Mouse (Mus musculus) CH12.LX (cell line): Measurements from ENCODE around the gene Gm11562. TPM values are rescaled to one million over a fixed set of nuclear protein-coding genes. Genes with fewer than 3 reads are reported as not detected.

ENCODE experiments used
- DNase-seq: peaks from one replicate; pipeline ENCODE4 v3.0.0-alpha.2; 2013; ENCODE audit errors: extremely low read depth
- H3K27ac ChIP-seq: 2 replicates; pipeline ENCODE4 v1.5.1; 2012; ENCODE audit warnings: low read depth, mild to moderate bottlenecking, control low read depth, moderate library complexity; ENCODE audit not compliant: insufficient read depth
- H3K27me3 ChIP-seq: replicated peaks from 2 replicates; pipeline ENCODE3; 2012; ENCODE audit warnings: inconsistent platforms
- H3K36me3 ChIP-seq, 2 experiments: replicated peaks in 1 of 2; 2 replicates each; pipeline versions ENCODE3 to v1.6.1; 2012; ENCODE audit warnings: inconsistent platforms in 1 of 2, low read length in 1 of 2, mild to moderate bottlenecking in 1 of 2, mixed read lengths in 1 of 2, moderate library complexity in 1 of 2; ENCODE audit not compliant: control insufficient read depth in 1 of 2, insufficient read depth in 1 of 2
- H3K4me1 ChIP-seq, 2 experiments: 2 replicates each; pipeline ENCODE4 v1.6.1; 2012; ENCODE audit warnings: inconsistent platforms in 1 of 2, moderate library complexity in 1 of 2; ENCODE audit not compliant: insufficient read depth in 2 of 2, control insufficient read depth in 1 of 2
- H3K4me2 ChIP-seq: 2 replicates; pipeline ENCODE4 v1.6.1; 2012; ENCODE audit warnings: low read depth, mild to moderate bottlenecking, control low read depth; ENCODE audit not compliant: poor library complexity, insufficient read depth, severe bottlenecking
- H3K4me3 ChIP-seq, 3 experiments: fragments of 150-350 bp in 1 of 3; sonication (generic) in 1 of 3; replicated peaks in 1 of 3; 2 replicates each; pipeline versions ENCODE3 to v1.5.1; 2011 to 2012; ENCODE audit warnings: low read depth in 2 of 3, low read length in 2 of 3, mild to moderate bottlenecking in 2 of 3, moderate library complexity in 2 of 3, control low read depth in 1 of 3, improper control_type of control experiment in 1 of 3, inconsistent platforms in 1 of 3, mixed read lengths in 1 of 3; ENCODE audit not compliant: poor library complexity in 1 of 3
- H3K79me2 ChIP-seq: replicated peaks from 2 replicates; pipeline ENCODE4 v1.6.1; 2012; ENCODE audit warnings: mild to moderate bottlenecking, moderate library complexity; ENCODE audit not compliant: control insufficient read depth, poor library complexity, insufficient read depth, severe bottlenecking; ENCODE audit errors: extremely low read depth
- H3K9ac ChIP-seq: 2 replicates; pipeline ENCODE4 v1.6.1; 2012; ENCODE audit warnings: low read depth, mild to moderate bottlenecking, control low read depth, moderate library complexity; ENCODE audit not compliant: insufficient read depth
- H3K9me3 ChIP-seq: replicated peaks from 2 replicates; pipeline ENCODE3; 2012; ENCODE audit warnings: low read length, inconsistent platforms, mixed read lengths
- ELF1 ChIP-seq: IDR thresholded peaks from 2 replicates; pipeline ENCODE4 v1.6.1; 2014; ENCODE audit warnings: low read depth, mild to moderate bottlenecking, inconsistent platforms, low read length, improper control_type of control experiment
- EP300 ChIP-seq: IDR thresholded peaks from 2 replicates; pipeline ENCODE4 v1.6.1; 2011; ENCODE audit warnings: low read length, improper control_type of control experiment
- ETS1 ChIP-seq: conservative IDR thresholded peaks from 2 replicates; pipeline ENCODE4 v1.6.1; 2012; ENCODE audit warnings: low read depth, mild to moderate bottlenecking, inconsistent platforms, low read length, improper control_type of control experiment, moderate library complexity
- JUN ChIP-seq: IDR thresholded peaks from 2 replicates; pipeline ENCODE4 v1.6.1; 2011; ENCODE audit warnings: low read depth, mild to moderate bottlenecking, low read length, improper control_type of control experiment, moderate library complexity; ENCODE audit not compliant: insufficient read depth
- JUND ChIP-seq: conservative IDR thresholded peaks from 2 replicates; pipeline ENCODE4 v1.6.1; 2011; ENCODE audit warnings: low read depth, low read length, improper control_type of control experiment
- KAT2A ChIP-seq: IDR thresholded peaks from 2 replicates; pipeline ENCODE4 v1.6.1; 2012; ENCODE audit warnings: low read length, improper control_type of control experiment, inconsistent platforms; ENCODE audit not compliant: insufficient replicate concordance
- MAFK ChIP-seq: IDR thresholded peaks from 2 replicates; pipeline ENCODE4 v1.6.1; 2011; ENCODE audit warnings: low read length, improper control_type of control experiment; ENCODE audit not compliant: insufficient replicate concordance
- PAX5 ChIP-seq: IDR thresholded peaks from 2 replicates; pipeline ENCODE4 v1.6.1; 2012; ENCODE audit warnings: low read length, inconsistent platforms, mixed read lengths
- POLR2AphosphoS2 ChIP-seq: IDR thresholded peaks from 2 replicates; pipeline ENCODE4 v1.6.1; 2011; ENCODE audit warnings: low read depth, low read length, improper control_type of control experiment
- RAD21 ChIP-seq: IDR thresholded peaks from 2 replicates; pipeline ENCODE4 v1.6.1; 2011; ENCODE audit warnings: low read depth, mild to moderate bottlenecking, low read length, improper control_type of control experiment, moderate library complexity
- SMC3 ChIP-seq: IDR thresholded peaks from 2 replicates; pipeline ENCODE4 v1.6.1; 2011; ENCODE audit warnings: low read depth, low read length, improper control_type of control experiment
- TCF12 ChIP-seq: IDR thresholded peaks from 2 replicates; pipeline ENCODE4 v1.6.1; 2014; ENCODE audit warnings: low read depth, mild to moderate bottlenecking, inconsistent platforms, low read length, improper control_type of control experiment
- USF1 ChIP-seq: IDR thresholded peaks from 2 replicates; pipeline ENCODE4 v1.6.1; 2014; ENCODE audit warnings: low read depth, mild to moderate bottlenecking, inconsistent platforms, low read length, improper control_type of control experiment
- USF2 ChIP-seq: conservative IDR thresholded peaks from 2 replicates; pipeline ENCODE4 v1.6.1; 2011; ENCODE audit warnings: low read depth, low read length, improper control_type of control experiment
- ZMIZ1 ChIP-seq: IDR thresholded peaks from 2 replicates; pipeline ENCODE4 v1.6.1; 2012; ENCODE audit warnings: low read depth, mild to moderate bottlenecking, inconsistent platforms, low read length, improper control_type of control experiment
- dilution Hi-C: fragments of 300-500 bp; cut with MboI; formaldehyde crosslinking; loops from 2 replicates; pipeline ENCODE4 v1.14.3; 2020; ENCODE audit warnings: low sequenced_read_pairs; ENCODE audit not compliant: extremely low pct_unique_long_range_greater_than_20kb, extremely low pct_ligation_motif_present
- in situ Hi-C: fragments of 300-500 bp; cut with MboI; formaldehyde crosslinking; loops from 3 replicates; pipeline ENCODE4 v1.14.3; 2019; ENCODE audit warnings: low sequenced_read_pairs, low pct_ligation_motif_present, low pct_unique_long_range_greater_than_20kb, mixed read lengths
- polyA plus RNA-seq: library from polyadenylated mRNA; unstranded; fragments of >175 nt; gene quantifications from 2 replicates; pipeline ENCODE4 v1.2.1, GENCODE M21; 2012; ENCODE audit warnings: low read depth; ENCODE audit not compliant: insufficient read length
- total RNA-seq, 2 experiments: library from RNA; depleted of rRNA; stranded (reverse); fragments of 300-350 nt in 1 of 2; fragments of >200 nt in 1 of 2; gene quantifications; 2 replicates each; pipeline ENCODE4 v1.2.3; 2012 to 2014

Gm11562 gene
- total and polyA plus RNA-seq, 3 experiments: not detected

DNA sequence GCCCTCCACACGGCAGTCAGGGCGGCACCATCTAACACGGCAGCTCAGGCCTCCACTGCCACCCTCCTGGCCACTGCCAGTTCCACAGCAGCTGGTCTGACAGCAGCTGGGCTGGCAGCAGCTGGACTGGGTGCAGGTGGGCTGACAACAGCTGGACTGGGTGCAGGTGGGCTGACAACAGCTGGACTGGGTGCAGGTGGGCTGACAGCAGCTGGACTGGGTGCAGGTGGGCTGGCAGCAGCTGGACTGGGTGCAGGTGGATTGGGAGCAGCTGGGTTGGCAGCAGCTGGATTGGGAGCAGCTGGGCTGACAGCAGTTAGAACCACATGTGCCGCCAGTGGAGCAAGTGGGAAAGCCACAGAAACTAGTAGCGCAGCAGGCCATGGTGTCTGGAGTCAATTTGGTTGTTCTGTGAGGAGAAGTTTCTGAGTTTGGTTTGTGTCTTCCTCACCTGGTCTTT, 37.0 kb downstream of the Gm11562 start, which contains the start of gene Krtap1-4:
Krtap1-4 (minus strand) TSS at position 410 of the 460 bp plus-strand sequence.
- Histone ChIP-seq H3K4me2 (no peak within 1 kb of the TSS), H3K4me3 (no peak within 1 kb of the TSS), H3K27ac (no peak within 1 kb of the TSS), H3K9ac (no peak within 1 kb of the TSS), H3K9me3 (peaks cover 4% of the 10 kb centered on the region), H3K79me2 (no peaks in the 10 kb centered on the region), H3K36me3 (no peaks in the 10 kb centered on the region), H3K27me3 (peaks cover 72% of the 10 kb centered on the region), H3K4me1 (no peaks in the 10 kb centered on the region)
- in situ Hi-C loops: no loop called here
- dilution Hi-C loops: no loop called here
- TF ChIP-seq POLR2AphosphoS2 (no peak), USF1 (no peak), TCF12 (peak; percentile 47; the same call in 1 of the 2 replicates), JUND (no peak), ZMIZ1 (no peak)
- DNase-seq: no peak

GRCm38 (mm10) chr11:99581564-99581963, 38.7 kb downstream of the Gm11562 start:
- Histone ChIP-seq H3K4me1 (no peaks in the 10 kb centered on the region), H3K9ac (no peak overlapping the region), H3K4me3 (no peak overlapping the region), H3K79me2 (no peaks in the 10 kb centered on the region), H3K36me3 (no peaks in the 10 kb centered on the region), H3K9me3 (peaks cover 4% of the 10 kb centered on the region), H3K4me2 (no peak overlapping the region), H3K27ac (no peak overlapping the region), H3K27me3 (peaks cover 74% of the 10 kb centered on the region)
- DNase-seq: no peak
- in situ Hi-C loops (no loop called here), dilution Hi-C loops (no loop called here)
- TF ChIP-seq ZMIZ1 (no peak), USF1 (no peak), EP300 (no peak), USF2 (no peak), JUN (no peak), MAFK (no peak), KAT2A (no peak), ETS1 (no peak), SMC3 (no peak), PAX5 (no peak), RAD21 (no peak)

DNA sequence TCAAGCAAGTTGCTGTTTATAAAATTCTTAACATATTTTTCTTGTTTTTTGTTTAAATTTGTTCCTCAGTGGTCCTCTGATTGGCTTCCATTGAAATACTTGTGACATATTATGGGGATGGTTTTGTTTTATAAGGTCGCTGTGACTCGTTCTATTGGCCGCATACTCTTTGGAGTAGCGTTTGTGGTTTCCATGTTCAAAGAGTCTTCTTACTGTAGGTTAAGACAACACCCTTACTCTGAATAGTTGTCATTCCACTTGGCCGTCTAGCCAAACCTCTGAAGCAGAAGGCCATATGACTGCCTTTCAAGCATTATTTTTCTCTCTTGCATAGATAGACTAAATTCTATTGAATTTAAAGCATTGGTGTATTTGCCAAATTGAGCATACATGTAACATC, 39.2 kb downstream of the Gm11562 start:
- in situ Hi-C loops (no loop called here), dilution Hi-C loops (no loop called here)
- H3K27ac ChIP-seq: no peak overlapping the region
- H3K79me2 ChIP-seq: no peaks in the 10 kb centered on the region
- H3K4me2 ChIP-seq: no peak overlapping the region
- peaks cover 4% of the 10 kb centered on the region for H3K9me3 ChIP-seq
- no peak overlapping the region for H3K9ac ChIP-seq
- no peak for DNase-seq
- H3K4me1 ChIP-seq: no peaks in the 10 kb centered on the region
- peaks cover 77% of the 10 kb centered on the region for H3K27me3 ChIP-seq
- TF ChIP-seq POLR2AphosphoS2: no peak
- no peak for TF ChIP-seq ELF1
- TF ChIP-seq, all 38 proteins: peak for 0
- Histone ChIP-seq H3K36me3 (no peaks in the 10 kb centered on the region), H3K4me3 (no peak overlapping the region)
